Mouse (Mus musculus) frontal cortex, postnatal 10 days (tissue): ENCODE data around the gene Ostc.

Experiments used
- DNase-seq, 2 experiments: peaks; one replicate each; pipeline ENCODE4 v3.0.0; 2022; ENCODE audit warnings: low spot score in 2 of 2, mixed read lengths in 1 of 2

Gene Ostc

DNA sequence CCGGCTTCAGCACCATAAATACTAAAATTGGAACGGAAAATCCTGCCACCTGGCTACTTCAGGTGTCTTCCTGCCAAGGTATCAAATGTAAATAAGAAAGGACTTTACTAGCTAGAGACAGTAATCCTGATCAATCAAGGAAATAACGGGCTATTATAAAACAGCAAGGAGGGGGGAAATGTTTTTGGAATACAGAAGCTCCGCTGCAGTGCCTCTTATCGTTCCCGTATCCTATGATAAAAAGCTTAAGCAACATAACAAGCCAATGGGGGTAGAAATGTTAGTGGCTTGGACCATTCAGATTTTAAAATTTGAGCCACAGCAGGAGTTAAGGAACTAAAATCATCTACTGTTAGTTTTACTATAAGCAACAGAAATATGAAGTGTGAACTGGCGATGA, 859 bp upstream of the Ostc start:
- DNase-seq: no peak

DNA sequence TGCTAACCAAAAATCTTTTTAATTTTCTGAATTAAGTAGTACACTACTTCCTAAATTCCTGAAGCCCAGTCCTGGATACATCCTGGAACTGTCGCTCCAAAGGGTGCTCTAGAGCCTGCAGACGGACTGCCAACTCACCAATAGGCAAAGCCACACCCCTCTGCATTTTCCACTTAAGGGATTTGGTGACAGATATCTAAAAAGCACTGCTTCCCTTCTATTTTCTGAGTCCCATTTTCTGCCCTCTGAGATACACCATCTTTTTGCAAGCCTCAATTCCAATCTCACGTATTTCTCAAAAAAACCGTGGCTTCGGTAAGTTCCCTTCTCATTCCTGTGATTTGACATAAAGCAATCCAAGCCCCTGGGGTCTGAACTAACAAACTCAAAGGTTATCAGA, 715 bp downstream of the Ostc start:
- DNase-seq: no peak

DNA sequence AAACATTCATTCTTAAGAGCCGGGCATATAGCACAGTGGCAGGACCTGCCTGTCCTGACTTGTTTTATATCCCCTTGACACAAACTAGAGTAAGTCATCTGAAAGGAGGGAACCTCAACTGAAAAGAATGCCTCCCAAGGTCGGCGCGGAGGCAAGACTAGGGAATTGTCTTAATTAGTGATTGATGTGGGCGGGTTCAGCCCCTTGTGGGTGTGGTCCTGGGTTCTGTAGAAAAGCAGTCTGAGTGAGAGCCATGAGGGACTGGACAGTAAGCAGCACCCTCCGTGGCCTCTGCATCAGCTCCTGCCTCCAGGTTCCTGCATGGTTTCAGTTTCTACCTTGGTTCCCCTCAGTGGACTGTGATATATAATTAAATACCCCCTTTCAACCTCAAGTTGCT, 7.0 kb downstream of the Ostc start:
- DNase-seq: no peak

DNA sequence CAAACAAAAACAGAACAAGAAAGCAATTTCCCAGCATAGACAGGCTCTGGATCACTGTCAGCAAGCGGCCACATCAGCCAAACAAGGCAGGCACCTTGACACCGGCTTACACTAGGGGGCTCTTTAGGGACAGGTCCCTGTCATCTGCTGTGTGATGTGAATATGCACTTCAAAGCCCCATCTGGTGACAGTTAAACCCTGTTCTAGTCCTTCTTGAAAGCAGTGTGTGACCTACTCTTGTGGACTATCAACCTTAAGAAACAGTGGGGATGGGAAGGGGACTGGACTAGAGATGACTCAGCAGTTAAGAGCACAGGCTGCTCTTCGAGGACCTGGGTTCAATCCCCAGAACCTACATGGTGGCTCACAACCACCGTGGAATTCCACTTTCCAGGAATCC, 11.6 kb downstream of the Ostc start:
- DNase-seq: no peak

DNA sequence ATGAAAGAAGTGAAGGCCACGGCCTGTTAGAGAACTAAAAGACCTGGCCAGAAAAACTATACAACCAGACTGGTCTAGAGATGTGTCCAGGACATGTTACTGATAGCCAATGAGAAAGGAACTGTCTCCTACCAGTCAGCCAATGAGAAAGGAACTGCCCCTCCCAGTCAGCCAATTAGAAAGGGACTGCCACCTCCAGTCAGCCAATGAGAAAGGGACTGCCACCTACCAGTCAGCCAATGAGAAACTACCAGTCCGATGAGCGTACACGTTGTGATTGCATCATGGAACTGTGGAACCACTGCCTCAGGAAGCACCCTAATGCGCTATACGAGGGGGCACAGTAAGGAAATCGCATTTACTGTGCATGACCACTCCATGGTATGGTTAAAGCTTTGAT, 14.5 kb downstream of the Ostc start:
- no peak for DNase-seq

DNA sequence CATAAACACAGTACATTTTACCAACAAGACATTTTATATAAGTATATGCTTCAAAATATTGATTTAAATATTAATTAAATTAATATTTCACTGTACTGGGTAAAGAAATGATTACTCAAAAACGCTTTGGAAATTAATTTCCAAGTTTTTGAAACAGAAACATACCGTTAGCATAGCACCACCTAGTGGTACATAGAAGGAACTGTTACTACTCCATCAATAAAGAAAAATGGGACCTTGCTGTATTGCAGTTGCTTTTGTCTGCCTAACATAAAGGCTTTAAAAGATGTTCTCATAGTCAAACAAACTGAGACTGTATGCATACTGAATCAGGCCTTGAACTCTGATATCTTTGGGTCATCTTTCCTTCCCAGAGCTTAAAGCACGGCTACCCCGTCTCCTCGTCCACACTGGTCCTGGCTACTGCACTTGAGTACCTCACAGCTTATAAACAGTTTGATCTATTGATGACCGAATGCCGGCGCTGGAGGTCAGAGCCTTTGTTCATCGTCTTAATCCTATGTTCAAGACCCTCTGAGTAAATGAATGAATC, 15.1 kb downstream of the Ostc start:
- no peak for DNase-seq

DNA sequence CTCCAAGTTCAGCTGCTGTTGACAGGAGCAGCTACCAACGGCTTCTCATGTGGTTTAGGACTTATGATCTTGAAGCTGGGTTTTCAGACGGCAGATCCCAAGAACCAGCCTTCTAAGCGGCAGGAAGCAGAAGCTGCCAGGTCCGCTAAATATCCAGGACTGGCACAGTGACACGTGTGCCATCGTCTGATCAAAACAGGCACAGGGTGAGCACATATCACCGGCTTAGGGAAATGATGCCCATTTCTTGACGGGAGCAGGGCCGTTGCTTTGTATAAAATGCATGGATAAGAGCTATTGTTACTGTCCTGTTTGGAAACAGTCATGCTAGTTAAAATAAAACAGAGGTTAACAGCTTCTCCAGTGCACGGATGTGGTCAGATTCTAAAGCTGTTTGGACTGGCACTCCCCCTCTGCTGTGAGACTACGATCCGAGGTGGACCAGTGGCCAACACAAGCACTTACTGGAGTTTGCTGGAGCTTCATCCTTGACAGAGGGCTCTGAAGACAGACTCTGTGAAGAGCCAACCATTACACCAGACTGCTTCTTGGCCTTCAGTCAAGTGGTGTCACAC, 17.6 kb downstream of the Ostc start:
- DNase-seq: no peak

DNA sequence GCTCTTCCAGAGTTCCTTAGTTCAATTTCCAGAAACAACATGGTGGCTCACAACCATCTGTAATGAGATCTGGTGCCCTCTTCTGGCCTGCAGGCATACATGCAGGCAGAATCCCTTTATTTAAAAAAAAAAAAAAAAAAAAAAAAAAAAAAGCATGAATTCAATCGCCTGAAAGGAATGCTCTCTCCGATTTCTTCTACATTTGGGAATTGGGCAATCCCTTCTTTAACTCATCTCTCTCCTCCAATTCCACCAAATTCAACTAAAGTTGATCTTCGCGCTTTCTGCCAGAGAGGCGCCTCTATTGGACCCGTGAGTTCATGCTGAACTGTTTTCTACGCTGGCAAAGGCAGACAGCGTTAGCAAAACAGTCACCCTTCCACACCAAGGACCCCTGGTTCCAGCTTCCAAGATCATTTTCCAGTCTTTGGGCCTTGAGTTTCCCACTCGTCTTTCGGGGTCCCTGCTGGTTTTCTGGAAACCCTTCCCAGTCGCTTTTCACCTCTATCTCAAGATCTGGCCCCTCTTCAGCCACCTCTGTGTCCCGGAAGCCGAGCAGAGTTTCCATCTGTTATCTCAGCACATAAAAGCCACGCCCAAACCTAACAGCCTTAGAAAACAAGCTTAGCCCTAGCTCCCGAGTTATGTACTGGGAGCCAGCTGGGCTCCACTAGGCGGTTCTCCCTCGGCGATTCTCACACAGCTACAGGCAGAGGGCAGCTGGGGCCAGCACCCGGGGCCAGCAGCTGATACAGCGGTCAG, 18.2 kb downstream of the Ostc start:
- DNase-seq: no peak

DNA sequence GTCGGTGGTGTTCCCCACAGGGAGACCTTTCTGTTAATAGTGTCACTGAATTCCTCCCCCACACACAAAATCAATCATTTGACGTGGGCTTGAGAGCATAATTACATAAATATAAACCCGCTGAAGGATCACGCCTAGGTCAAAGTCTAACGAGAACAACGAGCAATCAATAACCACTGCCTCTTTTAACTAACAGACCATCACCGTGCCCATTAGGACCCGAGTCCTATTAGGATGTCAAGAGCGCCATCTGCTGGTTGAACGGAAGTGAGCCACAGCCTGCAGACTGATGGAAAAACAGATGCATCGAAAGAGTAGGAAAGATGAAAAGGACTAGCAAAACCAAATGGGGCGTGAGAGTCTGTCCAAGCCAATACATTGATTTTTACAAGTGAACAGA, 19.6 kb downstream of the Ostc start:
- peak in 1 of 2 experiments; percentile 78 for DNase-seq

DNA sequence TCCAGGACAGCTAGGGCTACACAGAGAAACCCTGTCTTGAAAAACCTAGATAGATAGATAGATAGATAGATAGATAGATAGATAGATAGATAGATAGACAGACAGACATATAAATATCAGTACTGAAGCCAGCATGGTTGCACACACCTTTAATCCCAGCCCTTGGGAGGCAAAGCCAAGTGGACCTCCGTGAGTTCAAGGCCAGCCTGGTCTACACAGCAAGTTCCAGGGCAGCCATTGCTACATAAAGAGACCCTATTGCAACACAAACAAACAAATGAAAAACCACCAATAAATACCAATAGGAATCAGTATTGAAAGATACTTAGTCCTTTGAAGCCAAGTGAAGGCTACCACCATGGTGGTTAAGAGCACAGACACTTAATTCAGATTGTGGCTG, 22.2 kb downstream of the Ostc start:
- DNase-seq: no peak

DNA sequence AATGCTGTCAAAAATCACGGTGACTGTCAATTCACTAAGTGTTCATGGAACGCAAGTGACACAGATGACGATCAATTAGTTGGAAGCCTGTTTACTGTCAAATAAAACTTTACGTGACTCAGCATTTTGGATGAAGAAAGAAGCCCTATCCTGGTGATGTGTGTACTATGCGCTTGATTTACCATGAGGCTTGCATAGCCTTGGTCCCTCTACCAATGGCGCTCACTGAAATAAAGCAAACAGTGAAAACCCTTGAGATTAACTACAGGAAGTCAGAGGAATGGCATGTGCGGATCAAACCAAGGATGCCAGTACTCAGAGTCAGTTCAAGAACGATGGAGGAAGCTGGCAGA, 24.3 kb downstream of the Ostc start:
- no peak for DNase-seq

DNA sequence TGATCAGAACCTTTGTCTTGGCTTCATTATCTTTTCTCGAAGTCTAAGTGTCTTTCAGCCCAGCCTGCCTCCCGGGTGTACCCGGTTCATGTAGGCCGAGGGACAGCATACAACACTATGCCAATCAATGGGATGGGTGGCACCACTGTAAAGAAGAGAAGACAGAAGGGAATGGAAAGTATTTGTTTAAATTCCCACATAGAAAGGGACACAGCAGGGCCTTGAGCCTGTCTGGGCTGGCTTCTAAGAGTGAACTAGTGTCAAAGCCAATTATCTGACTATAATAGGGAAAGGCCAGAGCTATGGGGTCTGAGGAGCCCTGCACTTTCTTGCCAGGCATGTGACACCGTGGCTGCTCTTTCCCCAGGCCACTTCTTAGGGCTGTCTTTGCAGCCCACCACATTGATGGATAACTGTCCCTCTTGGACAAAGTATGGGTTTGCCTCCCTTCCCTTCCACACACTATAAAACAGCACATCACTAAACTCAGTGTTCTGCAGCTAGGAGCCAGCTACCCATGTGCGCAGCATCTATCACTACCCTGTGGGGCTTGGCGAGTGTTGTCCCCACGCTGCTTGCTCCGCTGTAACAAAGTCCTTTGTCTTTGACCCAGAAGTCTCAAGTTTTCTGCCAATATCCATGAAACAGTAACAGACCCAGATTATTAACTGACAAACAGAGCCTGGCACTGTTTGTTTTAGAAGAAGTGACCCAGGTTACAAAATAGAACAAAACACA, 24.8 kb downstream of the Ostc start:
- DNase-seq: no peak

DNA sequence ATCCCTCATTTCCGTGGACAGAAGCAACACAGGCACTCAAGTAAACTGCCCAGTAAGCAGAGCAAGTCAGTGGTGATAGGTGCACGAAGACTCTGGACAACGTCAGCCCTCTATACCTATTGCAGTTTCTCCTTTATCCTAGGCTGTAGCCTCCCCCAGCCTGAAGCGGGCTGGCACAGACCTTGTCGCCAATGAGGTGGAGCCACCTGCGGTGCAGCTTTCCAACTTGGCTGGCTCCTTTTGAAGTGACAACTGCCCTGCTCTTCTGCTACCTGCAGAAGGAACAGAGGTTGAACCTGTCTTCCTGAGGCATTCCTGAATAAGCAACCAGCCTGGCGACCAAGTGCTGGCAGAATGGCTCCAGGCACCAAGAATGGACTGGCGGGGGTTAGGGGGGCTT, 25.4 kb downstream of the Ostc start:
- no peak for DNase-seq

DNA sequence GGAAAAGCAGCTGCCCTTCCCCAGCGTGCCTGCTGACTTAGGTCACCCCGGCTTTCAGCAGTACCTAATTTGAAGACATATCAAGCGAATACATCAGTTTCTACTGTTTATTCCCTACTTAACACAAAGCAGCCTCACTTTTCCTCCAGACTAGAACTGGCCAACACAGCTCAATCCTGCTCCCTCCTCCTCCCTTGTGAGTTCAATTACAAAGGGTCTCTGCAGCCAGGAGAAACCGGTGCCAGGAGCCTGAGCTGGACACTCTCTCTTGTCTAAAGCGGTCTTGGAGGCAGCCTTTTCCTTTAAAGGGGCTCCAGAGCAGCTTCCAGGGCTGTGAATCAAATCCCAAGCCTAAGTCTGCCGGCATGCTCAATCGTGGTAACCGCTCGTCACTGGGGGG, 27.1 kb downstream of the Ostc start:
- no peak for DNase-seq

DNA sequence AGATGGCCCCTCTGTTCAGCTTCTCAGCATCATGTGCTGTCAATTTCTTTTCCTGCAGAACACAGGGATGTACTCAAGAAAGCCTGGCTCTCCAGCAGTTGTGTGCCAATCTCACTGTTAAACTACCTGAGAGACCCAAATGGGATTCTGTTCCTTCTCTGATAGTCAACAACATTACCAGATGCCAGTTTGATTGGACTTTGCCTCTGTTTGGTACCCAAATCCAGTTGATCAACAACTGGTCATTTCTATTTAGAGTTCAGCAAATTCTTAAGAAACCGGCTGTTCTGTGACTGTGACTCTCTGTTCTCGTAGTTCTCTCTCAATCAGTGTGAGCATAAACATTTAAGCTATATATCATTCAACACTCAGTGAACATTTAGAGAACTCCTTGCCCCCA, 28.0 kb downstream of the Ostc start:
- no peak for DNase-seq

DNA sequence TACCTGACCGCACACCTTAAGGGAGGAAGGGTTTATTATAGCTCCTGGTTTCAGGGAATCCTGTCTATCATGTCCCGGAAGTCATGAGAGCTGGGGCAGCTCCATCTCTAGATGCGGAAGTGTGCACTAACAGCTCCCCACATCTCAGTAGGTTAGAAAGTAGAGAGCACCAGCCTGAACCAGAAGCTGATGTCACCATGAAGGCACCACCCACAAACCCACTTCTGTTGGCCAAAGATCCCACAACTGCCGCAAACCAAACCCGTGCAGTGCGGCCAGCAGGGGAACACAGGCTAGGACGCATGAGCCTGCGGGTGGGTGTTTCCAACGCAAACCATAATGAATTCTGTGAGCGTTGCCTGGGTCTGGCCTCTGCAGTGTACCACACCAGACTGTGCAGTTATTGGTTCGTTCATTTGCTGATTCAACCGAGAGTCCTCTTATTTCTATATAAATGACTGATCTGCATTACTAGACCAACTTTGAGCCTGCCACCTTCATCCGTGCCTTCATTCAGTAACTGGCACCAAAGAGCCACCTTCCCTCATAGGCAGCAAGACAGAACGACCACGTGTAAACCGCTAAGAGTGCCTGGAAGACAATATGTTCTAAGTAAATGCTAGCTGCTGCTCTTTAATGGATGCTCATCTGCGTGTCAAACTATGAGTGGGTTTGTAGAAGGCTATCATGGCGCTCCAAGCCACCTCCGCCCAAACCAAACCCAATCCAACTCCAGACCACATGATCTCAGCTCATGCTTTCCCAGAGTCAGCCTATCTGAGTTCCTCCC, 31.4 kb downstream of the Ostc start:
- DNase-seq: no peak

DNA sequence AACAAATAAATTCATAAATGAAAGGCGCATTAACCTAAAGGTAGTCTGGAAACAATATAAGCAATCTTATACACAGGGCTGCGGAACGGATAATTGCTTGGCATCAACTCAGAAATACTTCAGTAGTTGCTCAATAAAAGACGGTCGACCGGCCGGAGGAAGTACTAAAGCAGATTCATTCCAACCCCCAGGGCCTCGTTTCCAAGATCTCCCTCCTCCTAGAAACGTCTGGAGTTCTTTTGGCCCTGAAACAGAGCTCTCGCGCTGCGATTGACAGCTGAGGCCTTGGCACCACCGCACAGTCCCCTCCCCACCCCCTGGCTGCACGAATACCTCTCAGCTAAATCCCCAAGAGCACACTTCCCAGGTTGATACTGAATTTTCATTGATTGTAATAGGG, 38.0 kb downstream of the Ostc start:
- DNase-seq: no peak

DNA sequence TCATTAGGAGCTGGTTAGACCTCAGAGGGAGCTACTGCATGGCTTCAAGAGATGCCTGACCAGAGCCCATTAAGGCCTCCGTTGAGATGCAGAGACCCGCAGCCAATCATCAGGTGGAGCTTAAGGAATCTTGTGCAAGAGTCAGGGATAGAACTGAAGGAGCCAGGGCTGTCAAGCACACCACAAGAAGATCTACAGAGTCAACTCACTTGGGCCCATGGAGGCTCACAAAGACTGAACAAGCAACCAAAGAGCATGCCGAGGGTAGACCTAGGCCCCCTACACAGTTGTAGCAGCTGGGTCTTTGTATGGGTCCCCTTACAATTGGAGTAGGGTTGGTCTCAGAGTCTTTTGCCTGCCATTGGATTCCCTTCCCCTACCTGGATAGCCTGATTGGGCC, 46.7 kb downstream of the Ostc start:
- no peak for DNase-seq

DNA sequence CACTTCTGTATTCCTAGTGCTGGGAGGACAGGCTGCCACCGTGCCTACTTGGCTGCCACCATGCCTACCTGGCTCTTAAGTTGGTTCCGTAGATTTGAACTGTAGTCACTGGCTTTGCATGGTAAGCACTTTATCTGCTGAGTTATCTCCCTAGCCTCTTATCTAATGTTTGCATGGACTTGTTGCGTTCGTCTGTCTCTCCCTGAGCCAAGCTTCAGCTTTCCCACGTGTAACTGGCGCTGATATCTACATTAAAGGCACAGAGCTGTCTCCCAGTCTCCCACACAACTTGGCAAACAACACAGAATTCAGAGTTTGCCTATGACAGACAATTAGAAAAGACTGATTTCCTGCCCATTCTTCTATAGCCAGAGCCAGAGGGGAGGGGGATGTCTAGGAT, 48.6 kb downstream of the Ostc start:
- no peak for DNase-seq

DNA sequence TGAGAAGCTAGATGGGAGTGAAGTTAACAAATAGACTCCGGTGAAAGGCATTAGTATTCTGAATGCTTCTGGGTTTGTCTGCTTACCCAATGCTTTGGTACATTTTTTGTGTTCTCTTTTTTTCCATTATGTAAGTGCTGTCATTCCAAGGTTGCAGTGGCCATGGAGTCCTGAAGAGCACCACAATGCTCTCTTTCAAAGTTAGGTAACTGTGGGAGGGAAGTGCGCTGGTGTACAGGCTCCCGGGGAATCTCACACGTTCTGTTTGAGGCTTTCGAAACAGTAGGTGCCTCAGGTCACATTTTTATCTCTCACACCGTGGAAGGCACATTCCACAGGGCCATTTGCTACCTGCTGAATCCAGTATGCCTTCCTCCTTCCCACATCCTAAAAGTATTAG, 59.7 kb downstream of the Ostc start:
- no peak for DNase-seq

DNA sequence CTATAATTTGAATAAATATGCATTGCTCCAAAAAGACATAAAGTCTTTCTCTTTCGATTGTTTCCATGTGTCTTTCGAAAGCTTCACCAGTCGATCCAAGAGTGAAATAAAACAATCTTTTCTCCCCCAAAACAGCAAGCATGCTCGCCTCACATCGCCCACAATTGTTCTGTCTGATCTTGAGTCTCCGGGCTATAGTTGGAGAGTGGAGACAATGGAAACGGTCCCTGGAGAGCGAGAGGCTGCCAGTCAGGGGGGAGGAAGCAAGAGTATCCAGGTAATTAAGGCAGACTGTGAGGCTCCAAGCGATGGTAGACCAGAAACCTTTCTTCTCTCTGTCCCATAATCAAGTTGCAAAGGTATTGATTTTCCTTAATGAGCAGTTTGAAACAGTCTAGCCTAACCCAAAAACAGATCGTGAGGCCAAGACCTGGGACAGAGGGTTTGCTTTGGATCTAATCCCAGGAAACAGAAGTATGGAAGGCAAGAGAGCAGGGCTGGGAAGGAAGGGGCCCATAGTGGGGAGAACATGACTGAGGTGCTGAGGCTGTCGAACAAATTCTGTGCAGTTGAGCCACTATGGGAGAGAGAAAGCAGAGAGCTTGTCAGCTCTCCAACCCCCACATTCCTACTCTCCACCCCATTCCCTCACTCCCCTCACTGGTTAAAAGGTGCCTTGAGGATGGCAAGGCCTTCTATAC, 63.0 kb downstream of the Ostc start:
- DNase-seq: no peak
